Mouse (Mus musculus): ENCODE measurements around the gene 8030411F24Rik.
"Not testable (repeated sequence)": the region's sequence is repeated elsewhere in the genome, so short reads cannot be mapped to it uniquely, and the experiment has no call there.

8030411F24Rik gene

GRCm38 (mm10) chr2:148781709-148782108 lies at the start of gene 8030411F24Rik:
Gene 8030411F24Rik (plus strand): TSS chr2:148782009.
- no peak for DNase-seq

GRCm38 (mm10) chr2:148732327-148733000 lies 49.3 kb upstream of the 8030411F24Rik start, which contains the start of gene Napb:
Gene Napb (minus strand): TSS chr2:148732467.
- DNase-seq = peak; percentile 94

GRCm38 (mm10) chr2:148743001-148743400 lies 38.8 kb upstream of the 8030411F24Rik start:
- DNase-seq = peak; percentile 48

GRCm38 (mm10) chr2:148743846-148744407 lies 37.9 kb upstream of the 8030411F24Rik start:
- no peak for DNase-seq

GRCm38 (mm10) chr2:148750058-148750457 lies 31.8 kb upstream of the 8030411F24Rik start, which contains the start of gene Cstl1:
Gene Cstl1 (plus strand): TSS chr2:148750358.
- DNase-seq = no peak

GRCm38 (mm10) chr2:148751893-148752813 lies 29.7 kb upstream of the 8030411F24Rik start:
- DNase-seq = peak; percentile 59

GRCm38 (mm10) chr2:148754310-148754846 lies 27.4 kb upstream of the 8030411F24Rik start:
- DNase-seq = no peak

- no peak for DNase-seq
Measured at GRCm38 (mm10) chr2:148763648-148764388, 18.0 kb upstream of the 8030411F24Rik start.

- not testable (repeated sequence) for DNase-seq
Measured at GRCm38 (mm10) chr2:148771397-148771796, 10.4 kb upstream of the 8030411F24Rik start, which contains the start of gene Cst11. Gene Cst11 (minus strand): TSS chr2:148771497.

GRCm38 (mm10) chr2:148789142-148789541 lies 7.3 kb downstream of the 8030411F24Rik start, which contains the start of gene Cst12:
Gene Cst12 (plus strand): TSS chr2:148789361.
- DNase-seq = no peak

- no peak for DNase-seq
Measured at GRCm38 (mm10) chr2:148798485-148798884, 16.7 kb downstream of the 8030411F24Rik start, which contains the start of gene Cst8. Gene Cst8 (plus strand): TSS chr2:148798785.

GRCm38 (mm10) chr2:148801491-148801921 lies 19.7 kb downstream of the 8030411F24Rik start:
- DNase-seq = no peak

- DNase-seq = no peak
Measured at GRCm38 (mm10) chr2:148806696-148807095, 24.9 kb downstream of the 8030411F24Rik start.

GRCm38 (mm10) chr2:148819909-148820308 lies 38.1 kb downstream of the 8030411F24Rik start, which contains the start of gene Cst13:
Gene Cst13 (plus strand): TSS chr2:148820081.
- no peak for DNase-seq

GRCm38 (mm10) chr2:148825986-148826385 lies 44.2 kb downstream of the 8030411F24Rik start:
- DNase-seq = no peak

- DNase-seq = no peak
Measured at GRCm38 (mm10) chr2:148834912-148835311, 53.1 kb downstream of the 8030411F24Rik start, which contains the start of gene Cst9. Gene Cst9 (plus strand): TSS chr2:148835147.
